Comparison of ENCODE assay signal across 8 mouse cellular contexts in the genomic region with DNA sequence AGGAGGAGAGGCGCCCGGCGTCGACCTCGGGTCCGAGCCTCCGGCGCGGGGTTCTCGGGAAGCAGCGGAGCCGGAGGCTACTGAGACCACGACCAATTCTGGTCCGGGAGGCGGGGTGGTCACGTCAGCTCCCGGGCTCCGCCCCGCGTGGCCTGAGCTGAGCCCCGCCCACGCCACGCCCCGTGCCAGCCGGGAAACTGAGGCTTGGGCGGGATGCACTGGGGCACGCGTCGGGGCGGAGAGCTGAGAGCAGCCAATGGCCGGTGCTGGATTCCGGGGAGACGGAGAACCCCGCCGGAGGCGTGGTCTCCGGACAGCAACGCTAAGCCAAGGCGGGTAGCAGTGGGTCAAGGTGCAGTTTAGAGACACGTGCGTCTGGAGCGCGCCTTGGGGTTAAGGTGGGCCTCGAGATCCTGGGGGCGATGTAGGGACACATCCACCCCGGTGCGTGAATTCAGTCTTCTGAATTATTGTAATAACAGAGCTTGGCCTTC. TPM values are rescaled to one million over a fixed set of nuclear protein-coding genes. Genes with fewer than 3 reads are reported as not detected.
DNase-seq lines count a peak whose midpoint lies in the region; ATAC-seq and TF ChIP-seq lines count a peak whose summit lies in the region.

A gene (minus strand): TSS at position 133 of the 494 bp plus-strand sequence.

- peaks cover 40% of the 10 kb centered on the region for H3K4me1 ChIP-seq in neural tube, embryonic 15.5 days

- no peak for TF ChIP-seq CTCF in layer of hippocampus, adult 2 months (conservative IDR thresholded peaks at IDR 0.05)

- H3K36me3 ChIP-seq in neural tube, embryonic 15.5 days: peaks cover 19% of the 10 kb centered on the region

- peak within 1 kb of the TSS; percentile 98 for H3K4me2 ChIP-seq in neural tube, embryonic 15.5 days

- peak within 1 kb of the TSS; percentile 95 for H3K4me3 ChIP-seq in layer of hippocampus, adult 2 months
- H3K4me3 ChIP-seq in neural tube, embryonic 15.5 days (replicated peaks): peak within 1 kb of the TSS; percentile 89

- peak; percentile 85 for DNase-seq in Muller cell, postnatal 12 days (ENCODE audit: inconsistent ontology term)
- DNase-seq in cerebellum, postnatal 10 days: peak; percentile 82 to 88
- DNase-seq in frontal cortex, adult 2 months (ENCODE audit: extremely low spot score in 1 of 2, low spot score in 1 of 2): peak; percentile 59 to 83
- DNase-seq in layer of hippocampus, adult 2 months (ENCODE audit: low spot score in 2 of 2): peak; percentile 78 to 82
- peak; percentile 81 to 82 for DNase-seq in lung, adult 18-20 months
- DNase-seq in thymus, postnatal 0 days (ENCODE audit: low spot score): peak; percentile 19

- under 1% methylated on average over 47 of the region's 47 CpGs for WGBS in neural tube, embryonic 15.5 days

- peak within 1 kb of the TSS; percentile 85 for H3K9ac ChIP-seq in neural tube, embryonic 15.5 days (replicated peaks)

- H3K9me3 ChIP-seq in neural tube, embryonic 15.5 days (replicated peaks): no peaks in the 10 kb centered on the region

- no peaks in the 10 kb centered on the region for H3K27me3 ChIP-seq in neural tube, embryonic 15.5 days (replicated peaks)

- ATAC-seq in hematopoietic stem cell, adult 5-6 weeks (replicated peaks in 1 of 2; ENCODE audit: insufficient read depth in 1 of 2, low FRiP score in 2 of 2, low TSS enrichment in 1 of 2, low read depth in 1 of 2, poor library complexity in 2 of 2, severe bottlenecking in 2 of 2): peak; percentile 42 to 46
- peak; percentile 88 for ATAC-seq in neural tube, embryonic 15.5 days (ENCODE audit: low FRiP score)

- H3K27ac ChIP-seq in layer of hippocampus, adult 2 months: peak within 1 kb of the TSS; percentile 93
- peak within 1 kb of the TSS; percentile 89 for H3K27ac ChIP-seq in neural tube, embryonic 15.5 days (replicated peaks)

RNA-seq across cellular contexts. Expression of the gene that starts here (rescaled TPM):
- polyA plus RNA-seq in frontal cortex, adult 2 months (2012; rRNA removed): 61.7 and 71.6 TPM in 2 replicates
- total RNA-seq in hematopoietic stem cell, adult 5-6 weeks (2017): 56.3 and 59.6 TPM in 2 replicates
- total RNA-seq in layer of hippocampus, adult 2 months (2021): 10 to 100 TPM; 42.2 to 45.6 TPM
- polyA plus RNA-seq in neural tube, embryonic 15.5 days (2015; fragmentation: Nextera tagmentation; extraction: Ambion mirVana): 187 and 221 TPM in 2 replicates
- polyA plus RNA-seq in thymus, postnatal 0 days (2015; fragmentation: Nextera tagmentation; extraction: Ambion mirVana): 50.2 and 51.5 TPM in 2 replicates

Comparison
In these comparisons a context has a peak if more than half of its experiments do, and no peak if none do; other contexts are left out.
1. Peak in every context shown above with its lines: DNase-seq, ATAC-seq, H3K4me3 ChIP-seq and H3K27ac ChIP-seq.
2. DNase-seq: peak in every context shown above with its lines; median percentile 85 in Muller cell, postnatal 12 days; 85 in cerebellum, postnatal 10 days; 82 in lung, adult 18-20 months; 80 in layer of hippocampus, adult 2 months; 71 in frontal cortex, adult 2 months; 19 in thymus, postnatal 0 days.